Mouse (Mus musculus) ovary, postnatal 10 days (tissue): ENCODE measurements around the gene Atp10b.
"Not testable (repeated sequence)": the region's sequence is repeated elsewhere in the genome, so short reads cannot be mapped to it uniquely, and the experiment has no call there.

ENCODE experiments used
- DNase-seq: peaks from one replicate; pipeline ENCODE4 v3.0.0; 2022; ENCODE audit warnings: low spot score

The Atp10b gene

DNA sequence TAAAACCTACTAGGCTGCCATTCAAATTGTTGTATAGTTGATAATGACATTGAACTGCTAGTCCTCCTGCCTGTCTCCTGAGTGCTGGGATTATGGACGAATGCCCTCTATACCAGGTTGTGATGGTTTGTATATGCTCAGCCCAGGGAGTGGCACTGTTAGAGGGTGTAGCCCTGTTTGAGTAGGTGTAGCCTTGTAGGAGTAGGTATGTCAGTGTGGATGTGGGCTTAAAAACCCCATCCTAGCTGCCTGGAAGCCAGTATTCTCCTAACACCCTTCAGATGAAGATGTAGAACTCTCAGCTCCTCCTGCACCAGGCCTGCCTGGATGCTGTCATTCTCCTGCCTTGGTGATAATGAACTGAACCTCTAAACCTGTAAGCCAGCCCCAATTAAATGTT, at the start of gene Atp10b:
Atp10b (plus strand) TSS at position 301 of the 400 bp plus-strand sequence.
- DNase-seq: no peak

DNA sequence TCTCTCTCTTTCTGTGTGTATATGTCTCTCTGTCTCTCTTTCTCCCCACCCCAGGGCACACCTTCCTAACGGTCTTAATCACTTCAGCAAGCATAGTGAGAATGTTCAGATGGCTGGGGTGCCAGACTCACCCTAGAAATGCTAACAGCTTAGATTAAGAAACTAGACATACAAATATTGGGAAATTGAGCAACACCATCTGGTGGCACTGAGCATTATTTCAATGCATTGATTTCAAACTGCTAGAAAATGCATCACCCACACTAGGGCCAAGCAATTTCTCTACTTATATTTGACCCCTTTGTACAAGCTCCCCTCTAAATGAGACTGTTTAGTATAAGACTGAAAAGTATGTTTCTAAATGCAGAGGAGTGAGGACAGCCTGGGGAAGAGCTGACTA, 48.3 kb upstream of the Atp10b start:
- no peak for DNase-seq

DNA sequence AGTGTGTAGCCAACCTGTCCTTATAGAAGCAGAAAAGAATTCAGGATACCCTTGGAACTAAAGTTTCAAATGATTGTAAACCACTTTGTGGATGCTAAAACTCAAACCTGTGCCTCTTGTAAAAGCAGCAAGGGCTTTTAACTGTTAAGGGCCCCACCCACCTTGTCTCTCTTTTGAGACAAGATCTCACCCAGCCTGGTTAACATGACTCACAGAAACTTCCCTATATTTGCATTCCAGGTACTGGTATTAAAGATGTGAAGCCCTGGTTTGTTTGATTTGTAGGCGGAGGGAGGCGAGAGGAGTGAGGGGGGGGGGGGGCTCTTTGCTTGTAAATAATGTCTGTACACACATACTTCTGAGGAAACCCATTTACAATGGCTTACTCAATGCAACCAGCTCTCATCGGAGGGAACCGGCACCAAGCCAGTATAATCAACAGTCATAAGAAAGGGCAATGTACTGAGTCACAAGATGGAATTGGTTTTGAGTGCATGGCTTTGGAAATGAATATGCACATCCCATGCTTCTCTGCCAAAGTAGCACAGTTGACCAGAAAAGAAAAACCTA, 23.7 kb upstream of the Atp10b start:
- DNase-seq: no peak

DNA sequence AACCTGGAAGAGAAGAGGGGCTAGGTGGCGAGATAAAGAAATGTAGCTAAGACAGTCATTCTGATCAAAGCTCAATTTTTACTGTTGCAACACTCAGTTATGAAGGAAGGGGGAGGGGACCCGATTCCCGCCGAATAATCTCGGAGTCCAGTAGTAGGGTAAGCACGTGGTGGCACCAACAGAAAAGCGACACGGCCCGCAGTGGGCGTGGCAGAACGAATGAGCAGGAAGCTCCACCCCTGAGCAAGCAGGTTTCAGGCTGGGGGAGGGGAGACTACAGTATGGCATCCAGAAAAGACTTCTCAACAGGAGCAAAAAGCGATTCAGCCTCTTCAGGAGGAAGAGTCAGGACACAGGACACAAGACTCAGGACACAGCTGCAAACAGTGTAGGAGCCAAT, 23.1 kb upstream of the Atp10b start:
- DNase-seq: not testable (repeated sequence)

DNA sequence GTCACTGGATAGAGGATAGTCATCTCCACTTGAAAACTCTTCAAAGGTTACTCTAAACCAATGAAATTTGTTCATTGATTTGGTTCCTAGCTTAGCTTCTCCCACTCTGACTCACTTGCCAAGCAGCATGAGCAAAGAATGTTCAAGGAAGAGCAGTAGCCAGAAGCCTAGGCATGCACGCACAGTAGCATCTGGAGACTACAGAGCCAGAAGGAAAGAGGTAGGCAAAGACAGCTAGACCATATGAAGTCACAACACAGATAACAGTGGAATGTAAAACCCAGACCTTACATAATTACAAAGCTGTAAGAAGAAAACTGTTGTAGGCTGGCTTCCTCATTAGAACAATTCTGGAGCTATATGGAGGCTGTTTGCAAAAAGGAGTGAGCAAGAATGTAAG, 8.4 kb upstream of the Atp10b start:
- DNase-seq: no peak

DNA sequence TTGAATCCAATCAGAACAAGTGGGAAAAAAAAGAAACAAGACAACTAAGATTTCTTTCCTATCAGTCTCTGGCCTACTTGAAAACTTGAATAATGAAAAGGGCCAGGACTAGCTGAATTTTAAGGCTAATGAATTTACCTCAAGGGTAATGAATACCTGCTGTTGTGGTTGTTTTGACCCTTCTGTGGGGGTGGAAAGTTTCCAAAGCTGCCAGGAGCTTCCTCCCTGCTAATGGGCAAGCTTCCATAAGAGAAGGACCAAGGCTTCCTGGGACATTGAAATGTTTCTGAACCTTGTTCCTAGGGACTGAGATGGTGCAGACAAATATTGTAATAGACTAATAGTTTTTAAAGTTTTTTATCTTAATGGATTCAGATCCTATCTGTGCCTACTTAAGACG, 6.9 kb upstream of the Atp10b start:
- no peak for DNase-seq

DNA sequence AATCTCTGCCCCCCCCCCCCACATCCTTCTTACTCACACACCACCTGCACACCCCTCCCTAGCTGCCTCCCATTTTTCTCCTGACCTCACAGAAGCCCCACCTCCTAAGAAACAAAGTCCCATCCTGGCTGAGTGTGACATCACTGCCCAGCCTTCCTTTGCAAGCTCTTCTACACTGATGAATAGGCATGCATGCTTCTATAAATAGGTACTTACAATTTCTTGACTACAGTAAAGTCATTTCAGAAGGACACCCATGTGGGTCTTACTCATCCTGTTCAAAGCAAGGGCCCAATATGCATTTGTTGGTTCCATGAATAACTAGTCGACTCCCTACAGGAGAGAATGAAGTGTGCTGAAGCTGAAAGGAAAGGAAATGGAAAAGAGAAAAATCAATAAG, 5.5 kb upstream of the Atp10b start:
- no peak for DNase-seq

DNA sequence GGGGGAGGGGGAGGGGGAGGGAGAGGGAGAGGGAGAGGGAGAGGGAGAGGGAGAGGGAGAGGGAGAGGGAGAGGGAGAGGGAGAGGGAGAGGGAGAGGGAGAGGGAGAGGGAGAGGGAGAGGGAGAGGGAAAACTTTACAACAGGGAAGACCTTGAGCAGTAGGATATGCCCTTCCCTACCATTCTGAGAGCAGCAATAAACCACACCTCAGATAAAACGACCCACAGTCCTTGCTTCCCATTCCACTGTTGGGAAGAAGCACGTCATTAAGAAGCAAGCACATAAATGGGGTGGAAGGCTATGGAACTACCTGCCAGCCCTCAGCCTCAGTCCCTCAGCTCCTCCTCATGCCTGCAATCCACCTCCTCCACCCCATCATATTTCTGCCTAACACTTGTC, 4.8 kb upstream of the Atp10b start:
- not testable (repeated sequence) for DNase-seq

DNA sequence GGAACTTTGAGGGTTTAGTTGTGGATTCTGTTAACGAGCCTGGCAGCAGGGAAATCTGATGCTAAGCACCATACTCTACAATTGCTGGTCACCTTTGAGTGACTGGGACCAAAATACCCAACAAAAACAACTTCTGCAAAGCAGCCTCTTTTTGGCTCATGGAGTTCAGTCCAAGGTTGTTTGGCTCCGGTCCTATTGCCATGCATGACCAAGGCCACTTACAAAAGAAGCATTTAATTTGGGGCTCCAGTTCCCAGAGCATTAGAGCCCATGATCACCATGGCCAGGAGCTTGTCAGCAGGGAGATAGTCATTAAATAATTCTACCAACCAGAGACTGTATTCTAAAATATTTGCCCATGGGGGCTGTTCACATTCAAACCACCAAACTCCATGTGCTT, 2.3 kb upstream of the Atp10b start:
- DNase-seq: no peak

DNA sequence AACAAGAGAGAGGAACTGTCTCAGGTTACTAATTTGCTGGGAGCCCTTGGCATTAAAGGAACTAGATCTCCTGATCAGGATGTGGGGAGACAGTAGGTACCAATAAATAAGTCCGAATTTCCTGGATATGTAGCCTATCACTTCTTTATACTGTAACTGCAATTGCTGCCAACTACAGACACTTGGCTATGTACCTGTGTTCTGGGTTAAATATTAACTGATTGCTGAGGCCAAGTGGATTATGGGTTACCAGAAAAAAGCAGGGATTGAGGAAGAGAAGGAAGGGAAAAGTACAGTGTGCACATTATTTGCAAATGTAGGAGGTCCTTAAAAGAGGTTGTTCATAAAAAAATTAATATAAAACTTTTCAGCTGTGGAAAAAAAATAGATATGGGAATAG, 1.3 kb upstream of the Atp10b start:
- DNase-seq: no peak

DNA sequence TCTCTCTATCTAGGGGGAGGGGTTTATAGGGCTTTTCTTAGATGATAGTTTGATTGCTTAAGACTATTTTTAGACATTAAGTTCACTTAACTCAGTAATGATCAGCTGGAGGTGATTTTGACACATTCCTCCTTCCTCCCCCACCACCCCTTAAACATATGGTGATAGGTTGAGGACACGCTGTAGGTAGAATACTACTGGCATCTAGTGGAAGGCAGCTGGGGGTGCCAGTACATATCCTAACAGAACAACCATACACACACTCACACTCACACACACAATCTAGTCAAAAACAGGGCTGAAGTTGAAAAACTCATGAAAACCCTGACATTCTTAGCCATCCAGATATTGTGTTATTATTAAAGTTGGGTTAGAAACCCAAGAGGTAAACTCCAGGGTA, 5.3 kb downstream of the Atp10b start:
- no peak for DNase-seq

DNA sequence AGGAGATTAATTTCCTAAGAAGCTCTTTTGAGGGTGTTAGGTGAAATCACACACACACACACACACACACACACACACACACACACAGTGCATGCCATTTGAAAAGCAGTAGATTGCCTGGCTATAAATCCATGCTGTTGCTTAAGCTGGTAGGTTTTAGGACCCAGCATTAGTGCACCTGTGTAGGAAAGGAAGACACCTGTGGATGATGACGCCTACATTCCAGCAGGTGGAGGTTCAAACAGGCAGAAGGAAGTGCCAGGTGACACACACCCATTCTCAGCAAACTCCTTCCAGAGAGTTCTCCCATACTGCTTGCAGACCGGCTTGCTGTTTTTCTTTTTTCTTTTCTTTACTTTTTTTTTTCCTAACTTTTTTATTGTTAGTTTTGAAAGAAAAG, 5.7 kb downstream of the Atp10b start:
- no peak for DNase-seq

DNA sequence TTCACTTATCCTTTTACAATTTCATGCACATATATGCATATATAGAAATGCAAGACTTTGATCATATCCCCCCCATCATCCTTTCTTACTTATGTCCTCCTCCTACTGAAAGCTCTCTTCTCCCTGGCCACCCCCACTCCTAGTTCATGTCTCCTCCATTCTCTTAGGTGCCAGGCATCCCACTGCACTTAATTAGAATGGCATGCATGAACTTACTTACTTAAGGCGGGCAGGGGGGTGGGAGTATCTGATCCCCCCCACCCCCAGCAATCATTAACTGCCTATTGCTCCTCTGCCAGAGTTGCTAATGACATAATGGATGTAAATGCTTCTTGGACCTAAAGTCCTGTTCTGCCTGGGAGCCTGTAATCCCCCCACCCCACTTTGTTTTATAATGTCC, 9.1 kb downstream of the Atp10b start:
- DNase-seq: no peak

DNA sequence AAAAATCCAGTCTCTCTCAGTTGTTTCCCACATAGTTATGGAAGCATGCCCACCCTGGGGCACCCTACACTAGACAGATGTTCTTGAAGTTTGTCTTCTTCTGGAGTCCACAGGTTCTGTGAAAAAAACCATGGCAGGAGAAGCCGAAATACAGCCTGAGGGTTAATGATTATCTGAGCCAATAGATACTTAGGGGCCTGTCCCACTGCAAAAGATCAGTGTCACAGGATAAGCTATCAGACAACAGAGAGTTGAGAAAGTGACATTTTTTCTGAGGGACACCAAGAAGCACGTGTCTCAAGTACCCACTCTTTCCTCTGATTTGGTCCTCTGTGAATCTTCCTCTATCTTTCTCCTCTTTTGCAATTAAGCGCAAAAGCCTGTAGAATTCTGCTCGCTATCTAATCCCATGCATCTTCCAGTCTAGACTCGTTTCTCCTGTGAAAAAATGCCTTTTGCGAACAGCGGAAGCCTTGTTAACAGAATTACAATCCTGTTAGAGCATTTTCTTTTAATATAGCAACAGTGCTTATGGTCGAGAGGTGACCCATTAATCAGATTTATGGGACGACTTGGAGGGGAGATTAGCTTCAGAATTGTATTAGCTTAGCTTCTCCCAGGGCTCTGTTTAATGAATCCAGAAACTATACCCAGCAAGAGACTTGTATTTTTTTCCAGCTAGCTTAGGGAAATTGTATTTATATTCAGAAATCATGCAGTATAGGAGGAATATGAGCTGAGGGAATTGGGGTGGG, 10.7 kb downstream of the Atp10b start:
- no peak for DNase-seq

DNA sequence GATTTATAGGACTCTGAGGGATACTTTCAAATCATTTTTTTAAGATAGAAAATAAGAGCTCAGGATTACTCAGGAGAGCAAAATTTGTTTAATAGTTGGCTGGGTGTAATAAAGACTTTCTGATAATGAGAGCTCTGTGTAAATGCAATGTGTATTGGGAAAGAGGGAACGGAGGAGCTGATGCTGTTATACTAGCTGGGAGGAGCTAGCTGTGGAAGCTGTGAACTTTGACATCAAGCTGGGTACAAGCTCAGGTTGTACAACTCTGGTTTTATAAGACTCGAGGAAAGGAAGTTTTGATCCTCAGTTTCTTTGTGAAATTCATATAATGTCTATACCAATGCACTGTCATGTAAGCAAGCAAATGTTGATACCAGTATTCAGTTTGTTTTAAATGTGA, 20.9 kb downstream of the Atp10b start:
- no peak for DNase-seq

DNA sequence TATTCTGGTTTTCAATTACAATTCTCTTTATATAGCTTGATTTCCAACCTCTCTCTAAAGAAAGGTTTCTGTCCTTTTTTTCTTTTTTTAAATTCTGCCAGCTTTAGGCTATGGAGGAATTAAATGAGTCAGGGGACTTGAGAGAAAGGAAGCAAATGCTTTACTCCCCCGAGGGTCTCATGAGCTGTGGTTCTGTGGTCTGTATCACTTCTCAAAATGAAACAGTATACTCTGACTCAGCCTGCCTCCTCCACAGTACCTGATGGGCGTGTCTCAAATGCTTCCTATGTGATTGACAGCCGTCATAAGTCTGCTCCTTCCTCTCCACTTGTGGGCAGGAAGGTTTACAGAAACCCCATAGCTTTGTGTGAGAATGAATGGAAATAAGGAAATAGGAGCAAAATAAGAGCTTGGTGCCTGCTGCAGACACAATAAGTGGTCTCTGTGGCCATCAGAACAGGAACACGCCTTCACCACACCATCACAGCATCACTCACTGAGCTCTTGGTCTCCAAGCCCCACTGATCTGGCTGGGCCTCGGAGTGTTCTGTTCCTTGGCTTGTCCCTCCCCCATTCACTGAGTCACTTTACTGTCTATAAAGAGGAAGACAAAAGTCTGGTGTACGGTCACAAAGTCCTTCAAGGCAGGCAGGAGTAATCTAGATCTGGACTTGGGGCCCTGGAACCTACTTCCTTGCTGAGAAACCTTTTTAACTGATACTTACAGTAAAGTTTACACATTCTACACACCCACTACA, 24.9 kb downstream of the Atp10b start:
- no peak for DNase-seq

DNA sequence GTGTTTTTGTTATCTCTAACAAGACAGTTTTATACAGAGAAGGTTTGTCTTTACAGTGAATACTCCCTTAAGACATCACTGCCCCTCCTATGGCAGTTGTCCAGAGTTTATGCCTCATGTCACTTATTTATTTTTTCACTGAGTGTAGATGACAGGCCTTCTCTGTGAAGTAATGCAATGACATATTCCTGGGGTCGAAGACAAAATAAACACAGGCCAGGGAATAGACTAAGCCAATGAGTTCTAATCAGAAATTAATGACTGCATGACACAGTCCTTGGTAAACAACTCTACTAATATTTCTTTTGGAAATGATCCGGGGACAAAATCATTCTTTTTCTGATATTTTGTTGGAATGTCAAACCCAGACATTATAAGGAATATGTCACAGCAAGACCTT, 32.7 kb downstream of the Atp10b start:
- DNase-seq: no peak

DNA sequence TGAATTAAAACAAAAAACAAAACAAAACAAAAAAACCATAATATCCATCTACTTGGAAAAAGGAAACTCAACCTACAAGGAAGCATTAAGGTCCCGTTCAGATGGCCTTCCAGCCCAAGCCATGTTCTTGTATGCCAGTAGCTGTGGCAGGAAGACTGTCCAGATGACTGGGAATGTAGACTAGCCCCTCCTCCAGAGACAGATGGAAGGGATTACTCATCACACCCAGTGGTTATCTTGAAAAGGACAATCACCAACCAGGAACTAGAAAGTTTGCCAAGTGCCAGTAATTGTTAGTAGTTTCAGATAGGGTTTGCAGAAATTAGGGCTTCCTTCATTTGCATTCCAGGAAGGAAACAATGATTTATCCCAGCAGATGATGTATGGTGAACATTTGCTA, 33.1 kb downstream of the Atp10b start:
- no peak for DNase-seq

DNA sequence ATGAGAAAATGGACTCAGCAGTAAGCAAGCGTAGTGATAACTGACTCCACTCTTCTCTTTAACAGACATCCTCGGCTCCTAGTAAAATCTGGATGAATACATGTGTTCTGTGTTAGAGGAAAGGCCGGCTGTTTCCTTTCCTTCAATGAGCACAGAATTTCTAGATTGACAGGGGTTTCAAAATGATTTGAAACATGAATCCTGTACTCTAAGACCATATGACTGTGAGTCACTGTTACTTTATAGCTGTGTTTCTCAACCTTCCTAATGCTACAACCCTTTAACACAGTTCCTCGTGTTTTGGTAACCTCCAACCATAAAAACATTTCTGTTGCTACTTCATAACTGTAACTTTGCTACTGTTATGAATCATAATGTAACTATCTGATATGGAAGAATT, 33.8 kb downstream of the Atp10b start:
- no peak for DNase-seq

DNA sequence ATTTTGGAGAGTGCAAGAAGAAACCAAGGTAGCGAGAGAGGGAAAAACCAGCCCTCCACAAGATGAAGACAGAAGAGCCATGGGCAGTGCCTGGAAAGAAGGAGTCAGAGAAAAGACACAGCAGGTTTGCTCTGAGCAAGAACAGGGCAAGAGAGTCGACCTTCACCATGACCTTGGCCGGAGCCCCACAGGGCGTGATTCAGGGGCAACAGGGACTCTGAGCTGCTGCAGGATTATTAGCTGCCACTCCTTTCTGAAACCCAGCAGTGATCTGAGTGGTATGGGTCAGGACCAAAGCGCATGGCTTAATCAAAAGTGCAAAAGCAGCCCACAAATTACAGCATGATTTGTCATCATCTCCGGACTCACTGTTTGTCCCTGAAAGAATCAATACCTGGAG, 36.6 kb downstream of the Atp10b start:
- no peak for DNase-seq

DNA sequence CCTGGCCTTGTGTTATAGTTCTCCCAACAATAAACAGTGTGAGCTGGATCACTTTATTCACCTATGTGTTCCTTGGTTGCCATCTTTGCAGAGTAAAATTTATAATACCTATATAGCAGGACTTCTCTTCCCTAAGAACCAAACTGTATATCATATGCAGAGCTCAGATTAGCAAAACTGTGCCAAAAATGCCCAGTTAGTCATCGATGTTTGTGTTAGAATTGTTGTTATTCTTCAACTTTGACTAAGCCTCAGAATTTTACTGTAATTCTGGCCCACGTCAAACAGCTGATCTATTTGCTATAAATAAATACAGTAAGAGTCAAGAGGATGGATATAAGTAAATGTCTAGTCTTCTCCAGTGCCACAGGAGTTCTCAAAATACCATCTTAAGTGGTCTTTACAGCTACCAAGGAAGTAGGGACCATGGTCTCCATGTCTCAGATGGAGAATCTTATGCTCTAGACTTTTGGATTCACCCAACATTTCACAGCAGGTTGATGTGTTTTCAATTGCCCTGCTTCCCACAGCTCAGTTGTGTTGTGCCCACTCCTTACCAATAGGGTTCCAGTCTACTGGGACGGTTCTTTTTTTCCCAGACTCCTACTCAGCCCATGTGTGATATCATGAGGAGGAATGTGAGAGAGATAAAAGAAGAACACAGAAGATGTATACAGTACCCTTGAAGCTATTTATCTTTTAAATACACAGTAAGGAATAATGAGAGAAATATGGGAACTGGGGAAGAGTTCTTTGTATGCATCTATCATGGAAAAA, 40.3 kb downstream of the Atp10b start:
- DNase-seq: no peak

DNA sequence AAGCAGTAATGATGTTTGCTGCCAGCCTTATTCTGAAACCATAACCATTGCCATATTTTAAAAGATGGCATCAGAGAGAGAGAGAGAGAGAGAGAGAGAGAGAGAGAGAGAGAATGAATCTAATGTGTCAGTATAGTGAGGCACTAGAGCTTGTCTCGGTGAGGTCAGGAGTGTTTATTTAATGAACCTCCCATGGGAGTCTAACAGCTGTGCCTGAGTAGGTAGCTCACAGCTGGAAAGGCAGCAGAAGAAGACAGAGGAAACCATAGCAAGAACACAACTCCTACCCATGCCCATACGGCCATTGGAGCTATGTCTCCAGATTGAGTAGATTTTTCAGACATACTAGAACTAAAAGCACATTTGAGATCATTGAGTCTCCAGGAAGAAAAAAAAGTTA, 49.1 kb downstream of the Atp10b start:
- DNase-seq: no peak

DNA sequence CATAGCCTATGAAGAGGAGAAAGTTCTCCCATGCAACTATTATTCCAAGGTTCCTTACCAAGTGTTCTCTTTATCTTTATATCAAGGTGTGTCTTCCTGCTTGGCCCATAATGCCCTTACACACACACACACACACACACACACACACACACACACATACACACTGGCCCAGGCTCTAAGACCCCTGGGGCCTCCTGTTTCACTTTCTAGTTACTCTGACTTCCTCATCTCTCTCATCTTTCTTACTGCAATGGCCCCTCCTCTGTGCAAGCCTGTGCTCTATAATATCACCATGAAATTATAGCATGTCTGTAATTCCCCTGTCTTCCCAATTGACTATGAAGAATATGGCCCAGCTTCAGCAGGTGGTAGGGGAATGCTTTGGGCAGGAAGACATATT, 49.7 kb downstream of the Atp10b start:
- no peak for DNase-seq
